Mouse (Mus musculus): ENCODE results near the gene Nkx2-3. TPM values are rescaled to one million over a fixed set of nuclear protein-coding genes. Genes with fewer than 3 reads are reported as not detected.
A peak's percentile ranks its signal among the peaks of the same experiment; 100 is the strongest.

The Nkx2-3 gene
- polyA plus RNA-seq, 1 experiment from 2014 or later, result 2.7 TPM

GRCm38 (mm10) chr19:43642843-43643242 lies 30.7 kb downstream of the Nkx2-3 start:
- H3K4me3 ChIP-seq (ENCODE audit: low read depth, low read length), result no peak overlapping the region
- ATAC-seq (replicated peaks; ENCODE audit: insufficient number of reproducible peaks, low FRiP score, low TSS enrichment, low read depth), result no peak
- H3K4me1 ChIP-seq (ENCODE audit: control insufficient read depth, insufficient read depth, low read length), result no peaks in the 10 kb centered on the region
- DNase-seq (ENCODE audit: low spot score), result no peak
- no peaks in the 10 kb centered on the region for H3K9me3 ChIP-seq (replicated peaks; ENCODE audit: control insufficient read depth, low read length)
- H3K4me2 ChIP-seq (ENCODE audit: low read depth, low read length), result no peak overlapping the region
- H3K27ac ChIP-seq (replicated peaks; ENCODE audit: low read depth, low read length), result no peak overlapping the region
- H3K36me3 ChIP-seq (replicated peaks; ENCODE audit: control insufficient read depth, insufficient read depth, low read depth, low read length), result no peaks in the 10 kb centered on the region
- no peak overlapping the region for H3K9ac ChIP-seq (replicated peaks; ENCODE audit: low read length)
- WGBS, result 86% methylated on average over 9 of the region's 9 CpGs
- no peaks in the 10 kb centered on the region for H3K27me3 ChIP-seq (ENCODE audit: control insufficient read depth, insufficient read depth, low read length)

- Histone ChIP-seq H3K4me3 (ENCODE audit: low read depth, low read length) (no peak overlapping the region), H3K27ac (replicated peaks; ENCODE audit: low read depth, low read length) (no peak overlapping the region), H3K36me3 (replicated peaks; ENCODE audit: control insufficient read depth, insufficient read depth, low read depth, low read length) (no peaks in the 10 kb centered on the region), H3K27me3 (ENCODE audit: control insufficient read depth, insufficient read depth, low read length) (no peaks in the 10 kb centered on the region), H3K4me2 (ENCODE audit: low read depth, low read length) (no peak overlapping the region), H3K9ac (replicated peaks; ENCODE audit: low read length) (no peak overlapping the region), H3K4me1 (ENCODE audit: control insufficient read depth, insufficient read depth, low read length) (no peaks in the 10 kb centered on the region), H3K9me3 (replicated peaks; ENCODE audit: control insufficient read depth, low read length) (no peaks in the 10 kb centered on the region)
- 91% methylated on average over 9 of the region's 9 CpGs for WGBS
- no peak for ATAC-seq (replicated peaks; ENCODE audit: insufficient number of reproducible peaks, low FRiP score, low TSS enrichment, low read depth)
- DNase-seq (ENCODE audit: low spot score), result no peak
Measured at GRCm38 (mm10) chr19:43645508-43645907, 33.4 kb downstream of the Nkx2-3 start.

- no peak overlapping the region for H3K4me3 ChIP-seq (ENCODE audit: low read depth, low read length)
- no peak overlapping the region for H3K4me2 ChIP-seq (ENCODE audit: low read depth, low read length)
- no peak overlapping the region for H3K27ac ChIP-seq (replicated peaks; ENCODE audit: low read depth, low read length)
- WGBS, result 58% methylated on average over 7 of the region's 7 CpGs
- no peaks in the 10 kb centered on the region for H3K9me3 ChIP-seq (replicated peaks; ENCODE audit: control insufficient read depth, low read length)
- H3K4me1 ChIP-seq (ENCODE audit: control insufficient read depth, insufficient read depth, low read length), result no peaks in the 10 kb centered on the region
- no peak overlapping the region for H3K9ac ChIP-seq (replicated peaks; ENCODE audit: low read length)
- DNase-seq (ENCODE audit: low spot score), result no peak
- ATAC-seq (replicated peaks; ENCODE audit: insufficient number of reproducible peaks, low FRiP score, low TSS enrichment, low read depth), result no peak
- H3K36me3 ChIP-seq (replicated peaks; ENCODE audit: control insufficient read depth, insufficient read depth, low read depth, low read length), result no peaks in the 10 kb centered on the region
- no peaks in the 10 kb centered on the region for H3K27me3 ChIP-seq (ENCODE audit: control insufficient read depth, insufficient read depth, low read length)
Measured at GRCm38 (mm10) chr19:43646852-43647251, 34.7 kb downstream of the Nkx2-3 start.

DNA sequence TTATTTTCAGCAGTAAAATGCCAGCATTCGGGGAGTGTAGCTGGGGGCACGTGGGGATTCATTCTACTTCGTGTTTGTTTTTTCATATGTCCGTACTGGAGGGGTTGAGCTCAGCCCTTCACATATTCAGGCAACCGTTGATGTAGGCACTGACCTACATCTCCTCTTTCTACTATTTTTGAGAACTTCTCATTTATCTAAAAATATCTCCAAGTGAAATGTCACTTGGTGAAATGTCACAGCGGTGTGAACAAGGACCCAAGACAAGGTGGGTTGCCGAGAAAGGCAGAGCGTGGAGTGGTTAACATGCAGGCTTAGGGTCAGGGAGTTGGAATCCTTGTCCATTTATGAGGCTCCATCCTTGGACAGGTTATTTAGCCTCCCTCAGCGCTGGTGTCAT lies 35.1 kb downstream of the Nkx2-3 start:
- H3K4me3 ChIP-seq (ENCODE audit: low read depth, low read length), result no peak overlapping the region
- H3K4me2 ChIP-seq (ENCODE audit: low read depth, low read length), result no peak overlapping the region
- H3K9ac ChIP-seq (replicated peaks; ENCODE audit: low read length), result no peak overlapping the region
- 89% methylated on average over 9 of the region's 9 CpGs for WGBS
- no peak overlapping the region for H3K27ac ChIP-seq (replicated peaks; ENCODE audit: low read depth, low read length)
- DNase-seq (ENCODE audit: low spot score), result no peak
- no peaks in the 10 kb centered on the region for H3K36me3 ChIP-seq (replicated peaks; ENCODE audit: control insufficient read depth, insufficient read depth, low read depth, low read length)
- no peaks in the 10 kb centered on the region for H3K9me3 ChIP-seq (replicated peaks; ENCODE audit: control insufficient read depth, low read length)
- H3K4me1 ChIP-seq (ENCODE audit: control insufficient read depth, insufficient read depth, low read length), result no peaks in the 10 kb centered on the region
- H3K27me3 ChIP-seq (ENCODE audit: control insufficient read depth, insufficient read depth, low read length), result no peaks in the 10 kb centered on the region
- ATAC-seq (replicated peaks; ENCODE audit: insufficient number of reproducible peaks, low FRiP score, low TSS enrichment, low read depth), result no peak

DNA sequence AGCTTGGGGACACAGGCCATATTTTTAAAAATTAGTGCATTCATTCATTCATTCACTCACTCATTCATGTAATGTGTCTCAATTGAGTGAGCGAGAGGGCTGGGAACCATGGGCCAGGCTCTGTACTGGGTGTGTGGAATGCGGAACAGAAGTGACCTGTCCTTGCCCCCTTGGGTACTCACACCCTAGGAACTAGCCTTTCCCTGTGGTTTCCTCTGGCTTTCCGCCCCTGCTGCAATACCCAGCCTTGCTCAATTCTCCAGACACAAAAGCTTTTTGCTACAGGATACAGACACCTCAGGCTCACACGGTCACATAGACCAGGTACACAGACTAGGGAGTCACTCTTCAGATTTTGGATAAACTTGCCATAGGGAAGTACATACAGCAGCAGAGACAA lies 36.2 kb downstream of the Nkx2-3 start:
- Histone ChIP-seq H3K9me3 (replicated peaks; ENCODE audit: control insufficient read depth, low read length) (no peaks in the 10 kb centered on the region), H3K9ac (replicated peaks; ENCODE audit: low read length) (no peak overlapping the region), H3K36me3 (replicated peaks; ENCODE audit: control insufficient read depth, insufficient read depth, low read depth, low read length) (no peaks in the 10 kb centered on the region), H3K4me1 (ENCODE audit: control insufficient read depth, insufficient read depth, low read length) (no peaks in the 10 kb centered on the region), H3K4me3 (ENCODE audit: low read depth, low read length) (no peak overlapping the region), H3K27me3 (ENCODE audit: control insufficient read depth, insufficient read depth, low read length) (no peaks in the 10 kb centered on the region), H3K4me2 (ENCODE audit: low read depth, low read length) (no peak overlapping the region), H3K27ac (replicated peaks; ENCODE audit: low read depth, low read length) (no peak overlapping the region)
- ATAC-seq (replicated peaks; ENCODE audit: insufficient number of reproducible peaks, low FRiP score, low TSS enrichment, low read depth) (no peak), DNase-seq (ENCODE audit: low spot score) (no peak)
- WGBS, result 83% methylated on average over 4 of the region's 4 CpGs

DNA sequence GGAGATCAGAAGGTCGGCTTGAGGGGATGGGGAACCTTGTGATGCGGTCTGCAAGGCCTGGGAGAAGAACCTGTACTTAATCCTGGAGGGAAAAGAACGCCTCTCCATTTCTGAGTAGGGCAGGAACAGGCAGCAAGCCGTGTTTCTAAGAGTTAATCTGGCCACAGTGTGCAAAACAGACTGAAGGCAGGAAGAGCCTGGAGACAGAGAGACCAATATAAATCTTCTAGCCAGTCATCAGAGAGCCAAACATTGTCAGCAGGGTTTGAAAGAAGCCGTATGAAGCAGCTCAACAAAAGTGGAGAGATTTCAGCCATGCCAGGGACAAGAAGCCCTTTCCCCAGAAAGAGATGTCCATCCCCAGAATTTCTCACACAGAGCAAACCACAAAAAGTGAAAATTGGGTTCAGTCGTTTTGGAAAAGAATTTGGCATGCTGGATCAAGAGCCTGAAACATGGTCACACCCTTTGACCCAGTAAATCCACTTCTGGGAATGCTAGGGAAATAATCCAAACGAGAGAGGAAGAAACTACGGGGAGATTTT lies 39.2 kb downstream of the Nkx2-3 start:
- Histone ChIP-seq H3K27me3 (ENCODE audit: control insufficient read depth, insufficient read depth, low read length) (no peaks in the 10 kb centered on the region), H3K36me3 (replicated peaks; ENCODE audit: control insufficient read depth, insufficient read depth, low read depth, low read length) (no peaks in the 10 kb centered on the region), H3K4me3 (ENCODE audit: low read depth, low read length) (no peak overlapping the region), H3K9ac (replicated peaks; ENCODE audit: low read length) (no peak overlapping the region), H3K4me1 (ENCODE audit: control insufficient read depth, insufficient read depth, low read length) (no peaks in the 10 kb centered on the region), H3K27ac (replicated peaks; ENCODE audit: low read depth, low read length) (no peak overlapping the region), H3K9me3 (replicated peaks; ENCODE audit: control insufficient read depth, low read length) (no peaks in the 10 kb centered on the region), H3K4me2 (ENCODE audit: low read depth, low read length) (no peak overlapping the region)
- no peak for ATAC-seq (replicated peaks; ENCODE audit: insufficient number of reproducible peaks, low FRiP score, low TSS enrichment, low read depth)
- 61% methylated on average over 8 of the region's 8 CpGs for WGBS
- DNase-seq (ENCODE audit: low spot score), result no peak

DNA sequence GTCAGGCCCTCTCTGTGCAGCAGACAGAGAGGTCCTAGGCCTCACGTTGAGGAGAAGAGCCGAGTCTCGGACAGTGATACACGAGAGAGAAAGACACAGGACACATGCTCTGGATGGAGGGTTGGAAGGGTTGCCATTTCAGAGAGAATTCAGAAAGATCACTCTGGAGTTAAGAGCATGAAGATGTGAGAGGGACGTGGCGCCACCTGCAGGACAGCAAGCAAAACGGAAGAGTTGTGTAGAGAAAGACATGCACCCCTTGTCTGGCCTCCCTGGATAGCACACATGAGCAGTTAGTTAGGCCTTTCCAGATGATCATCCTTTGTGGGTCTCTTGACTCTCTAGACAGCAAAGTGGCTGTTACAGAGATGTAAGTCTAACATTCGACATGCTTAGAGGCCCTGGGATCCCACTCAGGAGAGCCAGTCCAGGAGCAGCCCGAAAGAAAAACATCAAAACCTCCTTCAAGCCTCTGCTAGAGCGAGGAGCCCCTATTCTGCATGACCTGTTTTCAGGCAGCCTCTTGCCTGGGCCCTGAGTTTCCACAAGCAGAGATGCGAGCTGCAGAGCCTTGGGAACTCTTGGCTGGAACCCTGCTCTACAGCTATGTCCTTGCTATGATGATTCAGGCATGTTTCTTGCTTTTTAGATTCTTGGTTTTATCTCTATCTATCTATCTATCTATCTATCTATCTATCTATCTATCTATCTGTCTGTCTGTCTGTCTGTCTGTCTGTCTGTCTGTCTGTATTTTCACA lies 43.8 kb downstream of the Nkx2-3 start:
- Histone ChIP-seq H3K4me2 (ENCODE audit: low read depth, low read length) (no peak overlapping the region), H3K4me1 (ENCODE audit: control insufficient read depth, insufficient read depth, low read length) (no peaks in the 10 kb centered on the region), H3K4me3 (ENCODE audit: low read depth, low read length) (no peak overlapping the region), H3K9me3 (replicated peaks; ENCODE audit: control insufficient read depth, low read length) (no peaks in the 10 kb centered on the region), H3K9ac (replicated peaks; ENCODE audit: low read length) (no peak overlapping the region), H3K27ac (replicated peaks; ENCODE audit: low read depth, low read length) (no peak overlapping the region), H3K27me3 (ENCODE audit: control insufficient read depth, insufficient read depth, low read length) (no peaks in the 10 kb centered on the region), H3K36me3 (replicated peaks; ENCODE audit: control insufficient read depth, insufficient read depth, low read depth, low read length) (no peaks in the 10 kb centered on the region)
- 40% methylated on average over 11 of the region's 11 CpGs for WGBS
- DNase-seq (ENCODE audit: low spot score), result peak; percentile 79
- no peak for ATAC-seq (replicated peaks; ENCODE audit: insufficient number of reproducible peaks, low FRiP score, low TSS enrichment, low read depth)

DNA sequence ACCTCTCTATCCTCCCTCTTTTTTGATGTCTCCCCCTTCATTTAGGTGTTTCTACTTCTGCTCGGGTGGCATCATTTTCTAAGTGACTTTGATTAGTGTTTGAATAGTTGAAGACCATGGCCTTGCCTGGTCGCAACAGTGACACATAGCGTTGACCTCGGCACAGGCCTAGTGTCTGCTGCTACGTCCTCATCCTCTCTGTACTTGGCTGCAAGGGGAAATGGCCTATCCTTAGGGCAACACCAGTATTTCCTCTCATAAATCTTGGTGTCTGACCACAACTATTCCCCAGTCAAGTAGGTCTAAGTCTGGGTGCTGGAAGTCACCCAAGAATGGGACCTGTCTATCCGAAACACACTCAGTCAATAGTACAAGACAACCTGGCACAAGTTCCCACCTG lies 47.5 kb downstream of the Nkx2-3 start:
- ATAC-seq (replicated peaks; ENCODE audit: insufficient number of reproducible peaks, low FRiP score, low TSS enrichment, low read depth) (no peak), DNase-seq (ENCODE audit: low spot score) (no peak)
- Histone ChIP-seq H3K4me3 (ENCODE audit: low read depth, low read length) (no peak overlapping the region), H3K36me3 (replicated peaks; ENCODE audit: control insufficient read depth, insufficient read depth, low read depth, low read length) (no peaks in the 10 kb centered on the region; the same call in none of the 2 replicates), H3K9me3 (replicated peaks; ENCODE audit: control insufficient read depth, low read length) (no peaks in the 10 kb centered on the region), H3K4me2 (ENCODE audit: low read depth, low read length) (no peak overlapping the region), H3K27ac (replicated peaks; ENCODE audit: low read depth, low read length) (no peak overlapping the region), H3K27me3 (ENCODE audit: control insufficient read depth, insufficient read depth, low read length) (no peaks in the 10 kb centered on the region), H3K4me1 (ENCODE audit: control insufficient read depth, insufficient read depth, low read length) (no peaks in the 10 kb centered on the region; the same call in 1 of the 2 replicates), H3K9ac (replicated peaks; ENCODE audit: low read length) (no peak overlapping the region)
- WGBS, result 88% methylated on average over 6 of the region's 6 CpGs
